Mouse (Mus musculus) retina, postnatal 7 days (tissue): ENCODE data around the gene Ttc6.

Experiments used
- DNase-seq: peaks from one replicate; pipeline ENCODE4 v3.0.0-alpha.2; 2012; ENCODE audit warnings: low read depth, low spot score

Gene Ttc6

DNA sequence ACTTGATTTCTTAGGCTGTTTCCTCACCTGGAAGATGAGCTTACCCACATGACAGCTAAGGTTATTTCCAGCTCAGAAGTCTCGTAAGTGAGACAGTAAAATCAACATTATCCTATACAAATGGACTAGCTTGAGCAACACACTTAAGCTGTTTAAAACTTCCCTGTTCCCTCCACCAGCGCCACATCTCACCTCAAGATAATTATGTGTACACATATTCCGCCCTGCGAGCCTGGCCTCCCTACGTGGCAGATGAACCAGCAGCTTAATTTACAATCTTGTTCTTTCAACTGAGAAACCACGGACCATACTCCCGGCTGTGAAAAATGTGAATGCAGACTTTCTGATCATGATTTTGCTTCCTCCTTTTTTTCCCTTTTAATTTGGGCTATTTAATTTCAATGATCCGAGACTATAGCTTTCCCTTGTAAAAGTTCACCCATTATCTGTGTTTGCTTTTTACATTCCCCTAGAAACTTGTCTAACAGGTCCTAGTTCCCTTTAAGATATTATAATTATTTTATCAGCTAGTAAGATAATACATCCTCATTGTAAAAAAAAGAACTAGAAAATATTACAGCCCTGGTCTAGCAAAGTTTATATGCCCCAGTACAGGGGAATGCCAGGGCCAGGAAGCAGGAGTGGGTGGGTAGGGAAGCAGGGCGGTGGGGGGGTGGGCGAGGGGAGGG, 99.2 kb downstream of the Ttc6 start:
- DNase-seq = no peak

DNA sequence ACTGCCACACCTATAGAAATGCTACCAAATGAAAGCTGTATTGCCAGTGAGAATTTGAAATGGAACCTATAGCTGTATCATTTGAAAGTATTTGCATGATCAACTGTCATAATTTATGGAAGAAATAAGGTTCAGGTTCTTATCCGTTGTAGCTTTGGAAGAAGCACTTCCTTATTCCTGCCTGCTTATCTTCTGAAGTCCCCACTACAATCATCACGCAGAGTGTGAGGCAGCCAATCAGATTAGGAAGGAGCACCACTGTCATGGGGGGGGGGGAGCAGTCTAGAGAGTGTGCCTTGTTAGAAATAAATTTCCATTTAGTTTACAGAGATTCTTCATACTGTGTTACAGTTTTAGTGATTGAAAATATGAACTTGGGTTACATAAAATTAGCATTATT, 108.5 kb downstream of the Ttc6 start:
- no peak for DNase-seq

DNA sequence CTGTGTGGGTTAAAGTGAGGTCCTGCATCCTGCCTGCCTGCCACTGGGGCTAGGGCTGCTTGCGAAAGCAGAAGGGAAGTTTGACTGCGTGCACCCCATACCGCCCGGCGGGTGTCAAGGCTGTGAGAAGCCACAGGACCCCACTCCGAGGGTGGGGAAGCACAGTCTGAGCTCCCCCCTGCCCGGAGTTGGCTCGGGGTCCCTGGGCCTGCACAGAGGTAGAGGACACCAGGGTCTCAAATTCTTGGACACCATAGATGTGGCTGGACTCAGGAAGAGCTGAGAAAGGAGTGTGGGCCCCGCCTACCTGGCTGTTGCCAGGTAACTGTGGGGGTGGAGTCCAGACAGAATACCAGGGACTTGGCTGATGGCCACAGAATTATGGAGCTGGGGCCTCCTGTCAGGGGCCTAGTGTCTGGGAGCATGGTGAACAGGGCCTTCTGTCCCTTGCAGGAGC, 121.1 kb downstream of the Ttc6 start:
- no peak for DNase-seq

DNA sequence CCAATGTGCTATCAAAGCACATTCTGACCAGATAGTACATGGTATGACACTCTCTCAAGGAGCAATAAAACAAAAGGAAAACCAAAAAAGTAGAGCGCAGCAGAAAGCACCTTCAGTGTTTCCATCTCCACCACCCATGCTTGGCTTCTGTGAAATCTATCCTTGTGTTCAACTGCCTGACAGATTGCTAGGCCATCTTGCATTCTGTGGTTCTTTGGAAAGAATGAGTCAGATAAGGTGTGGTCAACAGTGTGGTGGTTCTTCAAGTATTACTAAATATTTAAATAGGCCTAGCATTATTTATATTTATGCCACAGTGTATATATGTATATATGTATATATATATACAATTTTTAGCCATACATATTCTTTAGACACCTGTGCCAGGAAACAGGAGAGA, 146.1 kb downstream of the Ttc6 start:
- DNase-seq = no peak

DNA sequence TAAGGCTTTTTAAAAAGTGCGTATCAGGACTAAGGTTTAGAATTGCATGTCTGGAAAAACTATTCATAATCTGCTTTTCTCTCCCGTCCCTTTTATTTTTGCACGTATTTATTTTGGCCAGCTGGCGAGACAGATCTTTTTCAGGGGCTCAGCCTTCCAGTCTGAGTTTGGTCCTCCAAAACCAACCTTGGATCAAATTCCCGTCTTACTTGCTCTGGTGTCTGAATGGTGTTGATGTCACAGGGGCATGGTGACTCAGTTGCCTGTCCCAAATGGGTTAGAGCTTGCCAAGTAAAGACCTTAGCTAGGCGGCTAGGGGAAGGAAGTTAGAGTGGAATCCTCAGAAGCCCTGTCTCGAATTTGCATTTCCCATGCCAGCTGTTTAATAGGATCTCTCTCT, 200.8 kb downstream of the Ttc6 start:
- no peak for DNase-seq

DNA sequence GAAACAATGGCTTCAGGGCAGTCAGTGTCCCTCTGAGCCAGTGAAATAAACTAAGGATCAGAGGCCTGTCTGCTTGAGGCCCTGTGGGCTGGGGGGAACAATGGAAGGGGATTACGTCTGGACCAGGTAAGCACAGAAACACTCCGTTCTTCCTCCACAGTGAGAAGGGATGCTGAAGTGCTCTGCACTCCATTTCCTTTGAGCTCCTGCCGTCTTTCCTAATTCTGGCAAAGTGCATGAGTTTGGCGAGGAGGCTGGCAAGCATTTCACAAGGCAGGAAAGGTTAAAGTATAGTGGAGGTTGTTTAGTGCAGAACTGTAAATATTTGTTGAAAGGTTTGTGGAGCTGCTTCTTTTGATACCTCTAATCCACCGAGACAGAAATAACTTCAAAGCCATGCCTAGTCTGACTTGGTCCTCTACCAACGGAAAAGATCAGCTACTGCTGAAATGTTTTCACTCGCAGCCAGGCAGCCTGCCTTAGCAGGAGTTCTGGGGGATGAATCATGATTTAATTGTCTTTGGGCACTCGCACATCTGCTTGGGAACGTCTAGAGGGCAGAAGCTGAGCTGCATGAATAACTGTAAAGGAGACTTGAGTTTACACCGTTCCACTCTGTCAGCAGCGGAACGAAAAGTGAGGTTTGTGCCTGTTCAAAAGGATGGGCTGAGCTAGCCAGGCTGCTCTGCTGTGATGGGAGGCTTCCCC, 212.5 kb downstream of the Ttc6 start:
- no peak for DNase-seq

DNA sequence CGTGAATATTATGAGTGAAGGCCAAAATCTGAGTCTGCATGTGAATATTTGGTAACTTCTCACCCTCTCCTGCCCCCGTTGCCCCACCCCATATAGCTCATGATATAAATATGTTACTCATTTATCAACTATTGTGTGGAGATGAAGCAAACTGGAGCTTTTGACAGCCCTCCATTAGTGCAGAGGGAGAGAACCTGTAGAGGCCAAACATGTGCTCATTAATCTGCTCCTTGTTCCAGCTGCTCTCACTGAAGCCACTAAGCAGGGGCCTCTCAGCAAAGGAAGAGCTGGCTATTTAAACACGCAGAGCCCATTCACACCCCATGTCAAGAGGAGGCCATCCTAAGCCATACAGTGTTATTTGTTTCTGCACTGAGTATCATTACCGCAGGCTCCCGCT, 218.0 kb downstream of the Ttc6 start:
- DNase-seq = no peak

DNA sequence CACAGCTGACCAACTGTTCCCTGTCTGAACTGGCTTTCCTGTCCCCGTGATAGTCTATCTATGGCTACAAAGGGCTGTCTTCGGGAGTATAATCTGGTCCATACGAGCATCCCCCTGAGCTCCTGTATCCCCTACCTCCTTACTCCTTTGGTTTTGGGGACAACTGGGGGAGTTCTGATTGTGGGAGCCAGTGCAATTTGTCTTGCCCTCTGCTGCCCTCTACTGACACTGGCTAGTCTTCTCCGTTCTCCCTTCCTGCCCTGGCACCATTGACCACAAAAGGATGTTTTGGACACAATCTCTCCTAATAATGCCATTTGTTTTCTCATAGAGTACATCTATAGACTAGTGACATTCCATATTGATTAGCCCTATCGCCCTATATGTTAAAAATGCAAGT, 223.6 kb downstream of the Ttc6 start:
- peak; percentile 11 for DNase-seq
